Mouse (Mus musculus): ENCODE data around the gene Dtnbp1. TPM values are rescaled to one million over a fixed set of nuclear protein-coding genes. Genes with fewer than 3 reads are reported as not detected.

Dtnbp1 gene
- total RNA-seq, 2 experiments from 2014 or later: 38.1 to 47.0 TPM

DNA sequence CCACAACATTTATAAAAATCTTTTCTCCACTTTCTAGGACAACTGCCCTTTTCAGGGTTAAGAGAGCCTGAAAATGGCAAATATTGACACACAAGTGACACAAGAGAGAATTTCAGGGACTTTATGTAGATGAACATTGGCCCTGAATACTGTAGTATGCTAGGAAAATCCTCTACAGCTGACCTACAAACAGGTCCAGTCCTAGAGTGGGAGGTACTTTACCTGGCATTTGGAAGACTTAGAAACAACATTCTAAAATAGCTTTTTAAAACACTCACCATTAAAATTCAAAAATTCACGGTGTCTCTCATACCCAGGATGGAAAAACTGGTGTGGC lies 47.7 kb downstream of the Dtnbp1 start:
- intact Hi-C loops (cut with DNase I): no loop called here
- DNase-seq: no peak

DNA sequence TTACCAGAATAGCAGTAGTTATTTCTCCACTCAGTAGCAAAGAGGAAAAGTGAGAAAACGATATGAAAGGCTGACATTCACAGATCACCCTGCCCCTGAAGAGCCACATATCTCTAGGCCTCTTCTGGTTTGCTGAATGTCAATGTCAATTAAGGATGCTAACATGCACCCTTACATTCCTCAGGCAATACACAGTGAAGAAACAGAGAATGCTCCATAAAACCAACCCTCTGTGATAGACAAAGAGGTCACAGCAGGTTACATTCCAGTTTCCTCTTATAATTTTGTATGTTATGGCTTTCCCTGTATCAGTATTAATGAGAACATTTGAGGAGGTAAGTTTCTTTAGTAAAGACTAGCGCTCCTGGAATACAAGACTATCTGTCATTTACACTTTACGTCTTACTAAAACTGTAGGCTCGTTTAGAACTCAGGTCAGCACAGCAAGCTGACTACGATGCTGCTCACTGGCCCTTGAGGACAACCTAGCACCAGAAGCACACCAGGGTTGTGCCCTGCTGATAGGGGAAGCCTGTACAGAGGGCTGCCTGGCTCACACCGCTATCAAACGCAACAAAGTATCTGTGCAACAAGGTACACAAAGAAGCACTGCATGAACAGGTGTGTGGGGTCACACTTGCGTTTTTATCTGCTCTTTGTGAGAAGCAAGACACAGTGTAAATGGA lies 48.3 kb downstream of the Dtnbp1 start:
- DNase-seq: no peak
- intact Hi-C loops (cut with DNase I): no loop called here

DNA sequence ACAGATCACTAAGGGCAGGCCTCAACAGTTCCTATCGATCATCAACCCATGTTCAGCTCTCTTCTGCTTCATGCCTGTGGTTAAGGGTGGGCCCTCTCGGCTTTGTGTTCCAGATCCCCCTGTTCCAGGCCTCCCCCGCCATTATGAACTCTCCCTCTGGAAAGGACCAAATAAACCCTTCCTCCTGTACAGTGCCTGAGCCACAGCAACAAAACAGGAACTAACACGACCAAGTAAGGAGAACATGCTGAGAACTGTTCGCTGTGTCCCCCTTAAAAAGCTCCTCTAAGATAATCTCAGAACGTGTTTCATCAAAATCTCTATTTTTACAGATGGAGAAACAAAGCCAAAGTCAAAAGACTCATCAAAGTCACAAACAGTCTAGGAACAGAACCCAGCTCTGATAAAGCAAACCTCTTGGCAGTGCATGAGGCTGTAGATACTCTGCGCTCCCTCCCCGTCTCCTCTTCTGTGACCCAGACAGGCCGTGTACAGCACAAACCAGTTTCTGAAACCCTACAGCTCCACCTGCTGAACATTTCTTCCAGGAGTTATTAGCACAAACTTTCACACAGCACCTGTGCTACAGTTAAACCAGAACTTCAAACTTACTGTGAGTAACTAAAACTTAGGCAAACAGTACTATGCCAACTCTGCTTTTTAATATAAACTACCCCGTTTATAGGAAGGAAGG lies 49.4 kb downstream of the Dtnbp1 start:
- intact Hi-C loops (cut with DNase I): no loop called here

GRCm38 (mm10) chr13:44948320-44949250 lies 53.4 kb downstream of the Dtnbp1 start:
- intact Hi-C loops (cut with DNase I): no loop called here
- DNase-seq: no peak

More for the DNA sequence above, 49.4 kb downstream of the Dtnbp1 start:
- no peak for DNase-seq

GRCm38 (mm10) chr13:44946880-44947635 lies 54.9 kb downstream of the Dtnbp1 start:
- no peak for DNase-seq
- intact Hi-C loops (cut with DNase I): no loop called here

DNA sequence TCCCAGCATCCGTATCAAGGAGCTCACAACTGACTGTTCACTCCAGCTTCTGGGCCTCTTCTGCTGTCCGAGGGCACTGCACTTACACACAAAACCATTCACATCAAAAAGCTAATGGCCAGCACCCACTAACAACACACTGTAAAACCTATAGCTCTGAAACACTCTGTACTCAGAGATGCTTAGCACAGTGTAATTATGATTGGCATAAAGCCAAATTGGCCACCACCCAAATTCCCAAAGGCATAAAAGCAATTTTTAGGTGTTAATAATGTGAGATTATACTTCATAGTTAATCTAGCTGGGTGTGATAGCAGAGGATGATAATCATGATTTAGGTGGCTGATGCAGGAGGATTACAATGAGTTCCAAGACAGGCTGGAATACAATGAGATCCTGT lies 58.3 kb downstream of the Dtnbp1 start:
- intact Hi-C loops (cut with DNase I): no loop called here
- no peak for DNase-seq

DNA sequence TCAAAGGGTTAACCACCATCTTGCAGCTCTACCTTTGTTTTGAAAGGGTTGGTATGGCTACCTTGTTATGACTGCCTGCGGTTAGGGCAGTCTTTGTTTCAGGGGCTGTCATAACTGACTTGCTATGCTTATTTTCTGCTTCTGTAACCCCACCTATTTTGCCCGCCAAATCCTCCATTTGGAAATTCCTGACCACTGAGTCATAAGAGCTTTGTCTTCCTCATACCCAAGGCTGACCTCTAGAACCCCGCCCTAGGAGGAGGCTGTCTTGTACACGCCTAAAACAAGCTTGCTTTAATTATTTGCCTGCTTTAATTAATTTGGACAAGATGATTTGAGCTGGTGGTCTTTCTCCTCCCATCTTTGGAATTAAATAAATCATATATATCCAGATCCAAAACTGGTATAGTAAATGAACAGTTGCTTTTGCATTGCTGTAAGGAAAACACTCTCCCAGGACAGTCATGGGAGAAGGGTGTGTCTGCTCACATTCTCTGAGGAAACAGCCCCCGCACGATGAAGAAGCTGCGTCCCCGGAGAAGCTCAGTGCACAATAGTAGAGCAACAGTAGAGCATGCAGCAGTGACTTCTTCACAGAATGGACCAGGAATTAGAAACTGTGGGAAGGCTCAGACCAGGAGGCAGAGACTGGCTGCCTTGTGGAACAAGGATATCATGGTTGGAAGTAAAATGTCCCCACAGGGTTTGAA lies 62.5 kb downstream of the Dtnbp1 start:
- DNase-seq: no peak
- intact Hi-C loops (cut with DNase I): no loop called here

GRCm38 (mm10) chr13:44937681-44938080 lies 64.3 kb downstream of the Dtnbp1 start:
- intact Hi-C loops (cut with DNase I): no loop called here

GRCm38 (mm10) chr13:44933575-44933974 lies 68.4 kb downstream of the Dtnbp1 start:
- intact Hi-C loops (cut with DNase I): no loop called here
- DNase-seq: no peak

More at GRCm38 (mm10) chr13:44937681-44938080, 64.3 kb downstream of the Dtnbp1 start:
- no peak for DNase-seq

DNA sequence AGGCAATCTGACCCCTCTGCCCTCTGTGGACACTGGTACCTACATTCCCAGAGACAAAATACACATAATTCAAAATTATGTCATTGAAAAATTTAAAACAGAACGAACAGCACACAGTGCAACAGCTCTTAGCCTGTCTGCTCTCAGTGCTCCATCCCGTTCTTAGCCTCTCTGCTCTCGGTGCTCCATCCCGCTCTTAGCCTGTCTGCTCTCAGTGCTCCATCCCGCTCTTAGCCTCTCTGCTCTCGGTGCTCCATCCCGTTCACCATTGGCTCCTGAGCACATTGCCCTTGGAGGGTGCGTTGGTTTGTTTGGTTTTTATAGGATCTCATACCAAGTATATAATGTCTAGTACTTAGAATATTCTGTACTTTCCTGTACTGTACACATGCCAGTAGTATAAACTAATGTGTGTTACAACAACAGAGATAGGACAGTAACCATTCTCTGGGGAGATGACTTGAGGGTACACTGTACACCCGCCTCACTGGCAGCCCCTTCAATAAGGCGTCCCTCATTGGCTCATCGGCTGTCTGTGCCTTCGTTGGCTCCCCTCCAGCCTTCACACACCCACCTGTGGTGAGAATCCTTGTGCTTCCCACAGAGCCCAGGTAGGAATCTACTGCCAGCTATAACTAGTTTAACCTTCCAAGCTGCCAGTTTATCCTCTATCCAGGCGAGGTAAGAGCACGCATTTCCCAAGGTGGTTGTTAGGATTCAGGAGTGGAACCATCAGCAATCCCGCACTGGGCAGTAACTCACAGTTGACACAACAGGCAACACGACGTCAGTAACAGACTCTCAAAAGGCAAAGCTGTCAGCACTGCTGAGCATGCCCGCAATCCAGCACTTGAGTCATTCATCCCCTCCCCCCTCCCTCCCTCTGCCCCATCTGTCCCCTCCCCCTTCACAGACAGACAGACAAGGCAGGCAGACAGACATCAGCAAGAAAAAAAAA lies 69.4 kb downstream of the Dtnbp1 start:
- no peak for DNase-seq
- intact Hi-C loops (cut with DNase I): no loop called here

- intact Hi-C loops (cut with DNase I): no loop called here
- DNase-seq: no peak
Observed at GRCm38 (mm10) chr13:44926311-44926710, 75.6 kb downstream of the Dtnbp1 start.

- intact Hi-C loops (cut with DNase I): no loop called here
- DNase-seq: no peak
Observed at GRCm38 (mm10) chr13:44925173-44925572, 76.8 kb downstream of the Dtnbp1 start.

DNA sequence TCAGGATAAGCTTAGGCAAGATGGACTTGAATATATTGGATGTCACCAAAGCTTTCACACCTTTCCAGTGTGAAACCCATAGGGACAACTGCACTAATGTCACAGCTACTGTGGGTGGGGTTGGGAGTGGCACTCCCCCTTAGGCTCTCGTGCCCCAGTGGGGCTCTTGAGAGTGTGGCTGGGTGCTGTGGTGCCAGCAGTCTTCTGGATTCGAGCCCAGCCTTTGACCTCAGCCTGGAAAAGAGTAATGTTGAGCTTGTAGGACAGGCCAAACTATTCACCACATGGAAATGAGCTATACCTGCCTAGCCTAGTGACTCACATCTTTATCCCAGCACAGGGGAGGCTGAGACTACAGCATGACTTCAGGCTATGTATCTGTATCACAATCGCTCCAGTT lies 77.9 kb downstream of the Dtnbp1 start:
- no peak for DNase-seq

DNA sequence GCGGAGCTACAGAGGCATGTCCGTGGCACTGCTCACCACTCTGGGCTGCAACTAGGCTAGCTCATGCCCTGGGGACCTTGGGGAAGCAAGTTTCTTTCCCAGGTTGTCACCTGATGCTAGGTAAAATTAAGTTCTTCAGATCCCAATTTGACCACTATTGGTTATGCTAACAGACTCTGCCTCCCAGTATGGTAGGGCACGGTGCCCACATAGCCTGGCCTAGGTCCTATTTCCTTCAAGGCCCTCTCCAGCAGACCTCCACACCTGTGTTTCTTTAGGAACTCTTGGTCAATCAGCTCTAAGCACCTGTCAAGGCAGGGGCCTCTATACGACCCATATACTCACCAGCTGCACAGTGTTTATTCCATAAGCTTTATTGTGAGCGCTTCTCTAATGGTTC lies 80.2 kb downstream of the Dtnbp1 start:
- intact Hi-C loops (cut with DNase I): no loop called here
- no peak for DNase-seq

More for the DNA sequence above, 77.9 kb downstream of the Dtnbp1 start:
- intact Hi-C loops (cut with DNase I): no loop called here

- intact Hi-C loops (cut with DNase I): no loop called here
- DNase-seq: no peak
Observed at GRCm38 (mm10) chr13:44921095-44921494, 80.9 kb downstream of the Dtnbp1 start.

GRCm38 (mm10) chr13:44918269-44918668 lies 83.7 kb downstream of the Dtnbp1 start:
- intact Hi-C loops (cut with DNase I): no loop called here
- DNase-seq: no peak

DNA sequence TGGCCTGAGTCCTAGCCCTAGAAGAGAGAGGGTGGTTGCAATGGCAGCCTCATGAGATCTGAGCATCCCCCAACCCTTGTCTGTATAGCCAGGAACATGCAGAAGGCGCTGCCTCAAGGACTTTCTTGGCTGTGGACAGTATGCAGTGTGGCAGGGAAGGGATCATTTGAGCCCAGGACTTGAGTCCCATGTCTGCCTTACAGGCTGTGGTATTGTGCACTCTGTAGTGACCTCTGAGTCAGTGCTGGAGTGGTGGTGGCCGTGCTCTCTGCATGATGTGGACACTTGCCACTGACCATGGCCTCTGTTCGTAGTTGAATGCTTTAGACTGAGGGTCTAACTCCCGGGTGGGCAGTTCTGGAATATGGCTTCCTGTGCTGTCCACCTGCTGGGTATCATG lies 84.7 kb downstream of the Dtnbp1 start:
- intact Hi-C loops (cut with DNase I): no loop called here
- DNase-seq: no peak

GRCm38 (mm10) chr13:44915945-44916344 lies 86.0 kb downstream of the Dtnbp1 start:
- DNase-seq: no peak
- intact Hi-C loops (cut with DNase I): no loop called here

- intact Hi-C loops (cut with DNase I): no loop called here
- DNase-seq: no peak
Observed at GRCm38 (mm10) chr13:44915382-44915781, 86.6 kb downstream of the Dtnbp1 start.
